In the genomic region with DNA sequence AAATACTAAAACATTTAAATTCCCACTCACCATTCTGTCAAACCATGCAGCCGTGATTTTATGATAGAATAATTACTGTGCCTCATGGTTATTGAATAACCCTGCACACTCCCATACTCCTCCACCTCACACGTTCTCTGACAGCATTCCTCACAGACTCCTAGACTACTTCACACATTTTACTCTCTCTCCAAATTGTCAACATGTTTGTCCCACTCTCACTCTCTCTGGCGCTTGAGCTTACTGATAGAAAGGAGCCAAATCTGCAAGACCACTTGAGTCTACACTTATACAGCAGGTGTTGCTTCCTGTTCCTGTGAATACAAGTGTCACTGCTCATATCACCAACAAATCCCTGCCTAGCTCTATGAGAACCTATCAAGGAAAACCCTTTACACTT, we compare ENCODE assay signal across 21 mouse cellular contexts.
A peak's percentile ranks its signal among the peaks of the same experiment; 100 is the strongest.
DNase-seq lines count a peak whose midpoint lies in the region; ATAC-seq and TF ChIP-seq lines count a peak whose summit lies in the region.
"Had no signal": no experiment of that assay in that cellular context is flagged by ENCODE, and none has a peak within 500 bp of the region (broad histone marks: within the 10 kb centered on the region; RNA-seq: fewer than 3 reads in every experiment).

No protein-coding gene starts in this region.

- no peak for TF ChIP-seq POLR2A in heart, adult 2 months (IDR thresholded peaks at IDR 0.05; ENCODE audit: insufficient read depth, low read depth, low read length)

- intact Hi-C loops in heart, adult 2 months (cut with DNase I): no loop called here

- ATAC-seq in forebrain, embryonic 16.5 days: peak; percentile 59; the same call in 1 of the 2 replicates
- ATAC-seq in forebrain, embryonic 11.5 days (replicated peaks; ENCODE audit: low FRiP score): no peak
- ATAC-seq in heart, embryonic 13.5 days (ENCODE audit: extremely low read depth, insufficient number of reproducible peaks, low FRiP score, low TSS enrichment): peak; percentile 66; the same call in 1 of the 2 replicates
- ATAC-seq: CD4-positive, CD25-positive, alpha-beta regulatory T cell, adult 4 months; midbrain, embryonic 15.5 days had no signal

- no peak overlapping the region for H3K27ac ChIP-seq in forebrain, embryonic 16.5 days (ENCODE audit: low read length)
- H3K27ac ChIP-seq in forebrain, embryonic 11.5 days (ENCODE audit: low read depth, low read length): no peak overlapping the region
- no peak overlapping the region for H3K27ac ChIP-seq in heart, embryonic 13.5 days (replicated peaks)
- H3K27ac ChIP-seq in heart, adult 2 months: no peak overlapping the region
- H3K27ac ChIP-seq: embryonic facial prominence, embryonic 15.5 days; hindbrain, embryonic 15.5 days; kidney, postnatal 0 days; left cerebral cortex, adult 2 months; liver, embryonic 13.5 days; midbrain, embryonic 15.5 days; neural tube, embryonic 12.5 days had no signal

- no peaks in the 10 kb centered on the region for H3K27me3 ChIP-seq in forebrain, embryonic 16.5 days (replicated peaks; ENCODE audit: control insufficient read depth, insufficient read depth, low read length)
- no peaks in the 10 kb centered on the region for H3K27me3 ChIP-seq in forebrain, embryonic 11.5 days (ENCODE audit: control insufficient read depth, insufficient read depth, low read length)
- H3K27me3 ChIP-seq in heart, embryonic 13.5 days (replicated peaks): peaks cover 25% of the 10 kb centered on the region
- no peaks in the 10 kb centered on the region for H3K27me3 ChIP-seq in heart, adult 2 months (ENCODE audit: control insufficient read depth, insufficient read depth, low read length)
- H3K27me3 ChIP-seq: embryonic facial prominence, embryonic 15.5 days; hindbrain, embryonic 15.5 days; liver, embryonic 13.5 days; megakaryocyte, embryonic 14.5 days; midbrain, embryonic 15.5 days; neural tube, embryonic 12.5 days had no signal

- H3K36me3 ChIP-seq in forebrain, embryonic 16.5 days (ENCODE audit: control insufficient read depth, insufficient read depth): no peaks in the 10 kb centered on the region
- H3K36me3 ChIP-seq in forebrain, embryonic 11.5 days (ENCODE audit: control insufficient read depth, insufficient read depth, low read length): no peaks in the 10 kb centered on the region
- no peaks in the 10 kb centered on the region for H3K36me3 ChIP-seq in heart, embryonic 13.5 days
- no peaks in the 10 kb centered on the region for H3K36me3 ChIP-seq in heart, adult 2 months (ENCODE audit: control insufficient read depth, insufficient read depth, low read length)
- H3K36me3 ChIP-seq: embryonic facial prominence, embryonic 15.5 days; hindbrain, embryonic 15.5 days; liver, embryonic 13.5 days; midbrain, embryonic 15.5 days; neural tube, embryonic 12.5 days had no signal

- DNase-seq in forebrain, embryonic 11.5 days (ENCODE audit: low spot score): no peak
- DNase-seq in heart, adult 2 months: no peak
- DNase-seq in lung, postnatal 36 days: peak; percentile 0
- DNase-seq in lung, postnatal 14 days: no peak
- DNase-seq in cerebellum, adult 11-12 months: no peak
- DNase-seq: adrenal gland, postnatal 14 days; cerebellum, adult 9-11 months; gastrocnemius, postnatal 10 days; kidney, adult 2 months; liver, embryonic 13.5 days; lung, embryonic 14.5 days had no signal

- H3K4me3 ChIP-seq in forebrain, embryonic 16.5 days (replicated peaks; ENCODE audit: low read length): no peak overlapping the region
- no peak overlapping the region for H3K4me3 ChIP-seq in forebrain, embryonic 11.5 days (ENCODE audit: low read depth, low read length)
- no peak overlapping the region for H3K4me3 ChIP-seq in heart, embryonic 13.5 days
- no peak overlapping the region for H3K4me3 ChIP-seq in heart, adult 2 months
- H3K4me3 ChIP-seq: embryonic facial prominence, embryonic 15.5 days; hindbrain, embryonic 15.5 days; left cerebral cortex, adult 2 months; liver, embryonic 13.5 days; megakaryocyte, embryonic 14.5 days; midbrain, embryonic 15.5 days; neural tube, embryonic 12.5 days had no signal

- H3K9ac ChIP-seq in forebrain, embryonic 16.5 days (replicated peaks; ENCODE audit: low read depth, low read length): no peak overlapping the region
- H3K9ac ChIP-seq in forebrain, embryonic 11.5 days (ENCODE audit: low read length): no peak overlapping the region
- H3K9ac ChIP-seq in heart, embryonic 13.5 days: no peak overlapping the region
- no peak overlapping the region for H3K9ac ChIP-seq in heart, adult 2 months (ENCODE audit: low read depth, low read length)
- H3K9ac ChIP-seq: embryonic facial prominence, embryonic 15.5 days; hindbrain, embryonic 15.5 days; liver, embryonic 13.5 days; lung, embryonic 14.5 days; midbrain, embryonic 15.5 days; neural tube, embryonic 12.5 days had no signal

- H3K9me3 ChIP-seq in forebrain, embryonic 16.5 days (ENCODE audit: control insufficient read depth, low read length): no peaks in the 10 kb centered on the region
- no peaks in the 10 kb centered on the region for H3K9me3 ChIP-seq in forebrain, embryonic 11.5 days (ENCODE audit: control insufficient read depth, low read length)
- H3K9me3 ChIP-seq in heart, embryonic 13.5 days: no peaks in the 10 kb centered on the region
- H3K9me3 ChIP-seq: embryonic facial prominence, embryonic 15.5 days; hindbrain, embryonic 15.5 days; liver, embryonic 13.5 days; megakaryocyte, embryonic 14.5 days; midbrain, embryonic 15.5 days; neural tube, embryonic 12.5 days had no signal

- TF ChIP-seq CTCF in heart, adult 2 months (IDR thresholded peaks at IDR 0.05): no peak

- TF ChIP-seq EP300 in heart, adult 2 months (IDR thresholded peaks at IDR 0.05; ENCODE audit: insufficient read depth, low read depth, low read length): no peak

- 57% methylated on average over 3 of the region's 3 CpGs for WGBS in forebrain, embryonic 16.5 days
- 82% methylated on average over 3 of the region's 3 CpGs for WGBS in forebrain, embryonic 11.5 days
- WGBS in heart, embryonic 13.5 days: 21% methylated on average over 3 of the region's 3 CpGs
- 26% methylated on average over 3 of the region's 3 CpGs for WGBS in heart, adult 2 months

- no peaks in the 10 kb centered on the region for H3K79me2 ChIP-seq in heart, adult 2 months (replicated peaks; ENCODE audit: control insufficient read depth, insufficient read depth, low read length)

- no peak overlapping the region for H3K4me2 ChIP-seq in forebrain, embryonic 16.5 days (ENCODE audit: low read length)
- no peak overlapping the region for H3K4me2 ChIP-seq in forebrain, embryonic 11.5 days (ENCODE audit: low read depth, low read length, severe bottlenecking)
- H3K4me2 ChIP-seq in heart, embryonic 13.5 days: no peak overlapping the region
- H3K4me2 ChIP-seq: embryonic facial prominence, embryonic 15.5 days; hindbrain, embryonic 15.5 days; liver, embryonic 13.5 days; lung, embryonic 14.5 days; midbrain, embryonic 15.5 days; neural tube, embryonic 12.5 days had no signal

- H3K4me1 ChIP-seq in forebrain, embryonic 16.5 days (replicated peaks; ENCODE audit: control insufficient read depth, insufficient read depth, low read length): no peaks in the 10 kb centered on the region
- H3K4me1 ChIP-seq in forebrain, embryonic 11.5 days (replicated peaks; ENCODE audit: control insufficient read depth, insufficient read depth, low read length): no peaks in the 10 kb centered on the region
- H3K4me1 ChIP-seq in heart, embryonic 13.5 days: no peaks in the 10 kb centered on the region
- no peaks in the 10 kb centered on the region for H3K4me1 ChIP-seq in heart, adult 2 months (ENCODE audit: control insufficient read depth, insufficient read depth, low read length)
- H3K4me1 ChIP-seq: embryonic facial prominence, embryonic 15.5 days; hindbrain, embryonic 15.5 days; liver, embryonic 13.5 days; megakaryocyte, embryonic 14.5 days; midbrain, embryonic 15.5 days; neural tube, embryonic 12.5 days had no signal
